Mouse (Mus musculus): ENCODE measurements at regions not wholly inside any gene's neighbourhood (a gene's known extent, or its start where the extent isn't known, plus 50 kb on each side); places are given as distances from the start of the nearest gene placed in this dataset.
"Not testable (repeated sequence)": the region's sequence is repeated elsewhere in the genome, so short reads cannot be mapped to it uniquely, and the experiment has no call there.

DNA sequence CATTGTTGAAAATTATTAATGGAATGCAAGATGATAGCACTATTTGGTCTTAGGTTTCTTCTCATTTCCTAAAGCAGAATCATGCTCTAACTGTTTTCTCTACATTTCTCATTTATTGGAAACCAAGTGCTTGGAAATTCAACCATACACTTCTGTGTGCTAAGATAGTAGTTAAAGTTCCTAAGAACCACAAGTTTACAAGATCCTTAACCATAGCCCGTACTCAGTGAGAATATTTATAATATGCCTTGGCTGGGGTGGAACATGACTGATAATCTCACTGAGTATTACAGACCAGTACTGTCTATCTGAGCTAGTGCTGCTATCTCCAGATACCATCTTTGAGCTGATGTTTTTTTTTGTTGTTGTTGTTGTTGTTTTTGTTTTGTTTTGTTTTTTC is 236.9 kb upstream of the Tmem196 start:
- DNase-seq (ENCODE audit: low spot score), result not testable (repeated sequence)

DNA sequence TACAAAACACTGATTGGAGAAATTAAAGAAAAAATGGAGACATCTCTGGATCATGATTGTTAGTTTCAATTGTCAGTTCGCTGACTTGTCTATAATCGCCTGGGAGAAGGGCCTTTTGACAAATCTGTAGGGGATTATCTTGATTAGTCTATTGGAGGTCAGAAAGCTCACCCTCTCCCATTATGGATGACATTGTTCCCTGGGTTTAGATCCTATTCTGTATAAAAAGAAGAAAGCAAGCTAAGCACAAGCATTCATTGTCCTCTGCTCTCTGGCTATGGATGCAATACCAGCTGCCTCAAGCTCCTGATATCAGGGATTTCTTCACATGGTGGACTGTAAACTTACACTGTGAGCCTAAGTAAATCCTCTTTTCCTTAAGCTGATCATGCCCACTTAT is 214.8 kb upstream of the Tmem196 start:
- peak; percentile 21 for DNase-seq (ENCODE audit: low spot score)

DNA sequence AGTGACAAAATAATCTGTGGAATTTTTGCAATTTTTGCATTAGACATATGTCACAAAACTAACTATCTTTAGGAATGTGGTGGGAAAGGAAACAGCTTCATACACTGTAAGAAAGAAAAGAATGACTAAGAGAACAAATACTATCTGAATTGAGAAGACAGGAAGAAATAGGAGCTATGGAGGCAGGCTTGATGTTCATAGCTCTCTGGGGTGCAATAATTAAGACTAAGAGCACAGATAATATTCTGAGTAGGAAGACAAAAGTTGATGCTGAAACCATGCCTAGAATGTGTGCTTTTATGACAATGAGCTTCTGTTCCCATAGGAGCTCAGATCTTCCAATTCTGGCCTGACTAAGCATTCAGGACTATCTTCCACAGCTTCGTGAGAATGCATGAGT is 183.0 kb upstream of the Tmem196 start:
- DNase-seq (ENCODE audit: low spot score), result no peak

DNA sequence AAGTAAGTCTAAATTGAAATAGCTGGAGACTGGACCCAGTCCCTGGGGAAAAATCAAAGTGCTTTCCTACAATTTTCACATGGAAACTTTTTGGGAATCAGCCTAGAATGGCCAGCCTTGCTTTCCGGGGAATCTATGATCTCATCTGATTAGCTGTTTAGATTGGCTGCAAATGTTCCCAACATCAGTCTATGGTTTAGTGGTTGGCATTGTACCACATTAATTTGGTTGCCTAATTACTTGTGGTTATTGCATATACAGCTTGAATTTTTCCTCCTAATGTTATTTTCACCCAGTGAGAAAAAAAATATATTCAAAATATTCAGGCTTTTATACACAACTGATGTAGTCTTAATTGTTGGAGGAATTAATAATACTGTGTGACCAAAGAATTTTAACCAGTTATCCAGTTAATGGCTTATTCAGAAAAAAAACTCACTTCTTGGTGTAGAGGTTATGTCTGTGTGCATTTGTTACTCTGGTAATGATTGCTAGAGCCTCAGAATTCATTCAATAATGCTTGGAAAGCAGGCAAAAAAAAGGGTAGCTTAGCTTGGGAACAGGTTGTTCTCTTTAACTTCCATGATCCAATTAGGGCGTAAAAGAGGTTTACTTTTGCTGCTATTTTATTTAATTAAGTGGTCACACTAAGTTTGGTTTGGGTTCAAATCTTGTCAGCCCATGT is 182.2 kb upstream of the Tmem196 start:
- DNase-seq (ENCODE audit: low spot score), result no peak

DNA sequence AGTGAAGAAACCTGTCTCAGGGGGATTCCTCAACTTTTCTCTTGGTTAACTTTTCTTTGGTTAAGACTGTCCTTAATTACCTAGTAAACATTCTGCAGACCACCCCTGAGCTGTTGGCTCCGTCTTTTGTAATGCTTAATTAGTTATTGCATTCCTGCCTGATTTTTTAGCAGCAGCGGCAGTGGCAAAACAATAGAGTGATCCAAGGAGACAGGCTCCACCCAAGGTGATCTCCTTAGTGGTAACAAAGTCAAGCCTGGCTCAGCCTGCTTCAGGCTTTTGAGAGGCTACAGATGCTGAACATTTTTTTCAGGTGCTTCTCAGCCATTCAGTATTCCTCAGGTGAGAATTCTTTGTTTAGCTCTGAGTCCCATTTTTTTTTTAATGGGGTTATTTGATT is 168.1 kb upstream of the Tmem196 start:
- DNase-seq (ENCODE audit: low spot score), result no peak

DNA sequence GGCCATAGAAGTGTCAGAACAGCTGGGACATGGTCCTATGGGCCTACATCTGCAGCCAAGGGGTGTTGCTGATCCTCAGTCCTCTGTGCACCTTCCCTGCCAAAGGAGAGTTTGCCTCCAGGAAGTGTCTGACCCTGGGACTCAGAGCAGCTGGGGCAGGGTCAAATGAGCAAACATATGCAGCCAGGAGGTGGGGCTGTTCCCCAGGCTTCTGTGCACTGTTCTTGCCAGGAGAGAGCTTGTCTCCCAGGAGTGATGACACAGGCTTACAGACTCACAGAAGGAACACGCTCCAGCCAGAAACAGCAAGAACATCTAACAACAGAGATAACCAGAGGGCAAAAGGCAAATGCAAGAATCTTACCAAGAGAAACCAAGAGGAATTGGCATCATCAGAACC is 137.9 kb upstream of the Tmem196 start:
- no peak for DNase-seq (ENCODE audit: low spot score)

DNA sequence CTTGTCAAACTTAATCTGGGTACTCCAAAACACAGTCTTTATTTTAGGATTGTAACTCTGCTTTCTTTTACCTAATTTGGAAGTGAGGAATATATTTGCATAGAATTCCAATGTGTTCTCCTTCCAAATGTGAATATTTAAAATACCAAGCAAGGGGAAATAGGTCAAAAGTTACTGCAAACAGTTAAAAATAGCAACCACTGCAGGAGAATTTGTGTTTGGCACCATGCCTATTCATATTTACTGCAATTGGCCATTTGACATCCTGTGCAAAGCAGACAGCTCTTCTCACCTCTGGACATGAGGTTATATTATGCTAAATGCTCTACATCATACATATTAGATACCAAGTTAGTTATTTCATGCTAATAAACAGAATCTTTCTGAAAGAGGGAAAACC is 129.4 kb upstream of the Tmem196 start:
- DNase-seq (ENCODE audit: low spot score), result no peak

DNA sequence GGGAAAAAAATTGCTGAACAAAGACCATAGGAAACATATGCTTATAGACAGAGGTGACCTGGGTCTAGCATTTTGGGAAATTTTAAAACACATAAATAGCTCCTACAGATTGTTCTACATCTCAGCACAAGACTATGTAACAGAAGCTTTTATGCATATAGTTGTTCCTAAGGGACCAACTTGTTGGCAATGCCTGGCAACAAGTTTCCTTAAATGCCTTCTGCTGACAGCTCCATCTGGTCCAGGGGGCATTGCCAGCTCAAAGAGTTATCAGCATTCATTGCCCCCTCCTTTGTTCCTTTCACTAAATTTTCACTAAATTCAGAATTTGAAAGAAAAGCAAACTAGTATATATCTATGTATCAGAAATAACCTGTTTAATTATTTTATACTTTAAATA is 106.5 kb upstream of the Tmem196 start:
- DNase-seq (ENCODE audit: low spot score), result no peak

DNA sequence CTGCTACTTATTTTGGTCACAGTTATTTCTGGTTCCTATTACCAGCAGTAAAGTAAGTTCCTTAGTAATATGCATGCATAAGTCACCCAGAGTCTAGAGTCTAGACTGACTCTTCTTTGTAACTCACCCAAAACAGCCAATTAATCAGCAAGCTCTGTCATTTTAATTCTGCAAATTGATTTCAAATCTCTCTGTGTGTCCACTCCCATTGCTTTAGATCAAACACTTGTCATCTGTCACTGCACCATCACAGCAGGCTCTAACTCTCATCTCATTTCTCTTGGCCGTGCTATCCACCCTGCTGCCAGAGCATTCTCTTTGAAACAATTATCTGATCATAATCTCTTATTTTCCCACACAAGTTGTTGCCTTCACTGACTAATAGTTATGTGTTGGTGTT is 63.9 kb upstream of the Tmem196 start:
- peak; percentile 69 for DNase-seq (ENCODE audit: low spot score)

DNA sequence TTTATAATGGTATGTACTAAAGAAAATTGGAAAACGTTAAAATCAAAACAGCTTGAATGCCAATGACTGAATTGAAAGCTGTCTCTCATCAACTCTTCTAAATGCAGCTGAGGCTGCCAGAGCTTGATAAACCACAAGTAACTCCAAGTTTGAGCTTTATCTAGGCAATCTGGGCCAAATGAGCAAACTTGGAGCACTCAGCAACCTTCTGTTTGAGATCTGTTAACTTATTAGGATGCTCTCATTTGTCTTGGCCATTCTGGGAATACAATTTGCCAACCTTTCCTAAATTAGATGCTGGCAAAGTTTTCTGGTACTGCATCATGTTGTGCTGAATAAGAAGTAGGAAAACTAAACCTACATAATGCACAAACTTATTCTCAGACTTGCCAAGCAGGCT is 55.6 kb upstream of the Tmem196 start:
- DNase-seq (ENCODE audit: low spot score), result no peak

Data from retina, embryonic 14.5 days (tissue).